Mouse (Mus musculus) liver, embryonic 14.5 days (tissue): ENCODE results near the gene Klhdc9.

Experiments used
- CTCF ChIP-seq: IDR thresholded peaks from 2 replicates; pipeline ENCODE4 v1.5.1; 2016; ENCODE audit warnings: antibody characterized with exemption, low read depth, control low read depth
- EP300 ChIP-seq: IDR thresholded peaks from 2 replicates; pipeline ENCODE4 v1.6.1; 2016; ENCODE audit warnings: antibody characterized with exemption, low read depth

DNA sequence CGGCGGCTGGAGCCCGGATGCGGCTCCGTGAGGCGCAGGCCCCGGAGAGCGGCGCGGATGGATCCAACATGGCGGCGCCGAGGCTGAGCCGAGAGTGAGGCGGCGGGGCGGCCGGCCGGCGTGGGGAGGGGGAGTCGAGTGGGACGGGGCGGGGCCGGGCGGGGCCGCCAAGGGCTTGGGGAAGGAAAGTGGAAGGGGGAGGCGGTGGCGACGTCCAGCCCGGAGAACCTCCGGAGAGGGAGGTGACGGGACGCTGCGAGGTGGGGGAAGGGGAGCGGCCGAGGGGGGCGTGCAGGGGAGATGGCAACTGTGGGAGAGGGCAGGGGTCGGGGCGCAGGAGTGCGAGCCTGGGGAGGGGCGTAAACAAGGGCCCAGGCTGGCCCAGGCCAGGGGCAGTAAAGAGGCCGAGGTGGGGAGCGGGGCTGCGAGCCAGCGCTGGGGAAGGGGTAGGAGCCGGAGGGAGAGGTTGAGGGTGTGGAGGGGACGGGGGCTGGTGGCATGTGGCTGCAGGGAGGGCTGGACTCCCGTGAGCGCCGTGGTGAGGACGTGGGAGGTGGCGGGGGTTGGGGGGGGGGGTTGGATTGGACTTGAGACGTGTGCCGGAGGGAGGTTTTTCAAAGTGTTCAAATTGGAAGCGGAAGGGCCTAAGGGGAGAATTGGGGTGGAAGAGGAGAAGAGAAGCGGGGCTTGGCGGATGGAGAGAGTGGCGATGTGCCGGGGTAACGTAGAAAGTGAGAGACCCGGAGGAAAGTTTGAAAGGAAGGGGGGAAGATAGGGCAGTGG is 31.0 kb downstream of the Klhdc9 start:
- no peak for TF ChIP-seq CTCF
- TF ChIP-seq EP300, result no peak
